Mouse (Mus musculus): ENCODE data around the gene Tmsb15b1. TPM values are rescaled to one million over a fixed set of nuclear protein-coding genes. Genes with fewer than 3 reads are reported as not detected.

Tmsb15b1 gene
- total RNA-seq (2014; rRNA removed) (3.0 and 5.8 TPM in 2 replicates), polyA plus RNA-seq (2015; fragmentation: Nextera tagmentation; extraction: Ambion mirVana) (34.5 and 41.2 TPM in 2 replicates)

DNA sequence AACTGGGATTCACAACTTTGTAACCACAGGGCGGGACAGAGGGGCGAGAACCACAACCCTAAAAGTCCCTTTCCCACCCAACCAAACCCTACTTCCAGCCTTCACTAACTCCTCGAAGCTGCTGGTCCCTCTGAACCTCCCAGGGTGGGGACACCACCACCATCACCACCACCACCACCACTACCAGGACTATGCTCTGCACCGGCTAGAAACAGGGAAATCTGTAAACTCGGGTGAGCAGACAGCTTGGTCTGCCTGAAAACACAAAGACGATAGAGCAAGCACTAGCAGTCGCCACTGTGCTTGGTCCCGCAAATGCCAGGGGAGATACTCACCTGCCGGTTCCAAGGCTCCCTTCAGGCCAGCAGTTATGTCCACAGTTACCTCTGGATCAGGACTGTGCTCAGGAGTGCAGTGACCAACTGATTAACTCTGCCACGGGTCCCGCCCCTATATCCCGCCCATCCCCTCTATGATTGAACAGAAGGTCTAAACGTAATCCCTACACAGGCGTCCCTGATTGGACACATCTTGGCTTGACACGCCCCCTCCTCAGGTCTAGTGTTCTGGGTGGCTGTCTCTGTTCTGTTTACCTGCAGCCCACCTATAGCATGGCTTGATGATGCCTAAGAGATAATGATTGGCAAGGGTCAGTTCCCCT, at the start of gene Tmsb15b1, which contains the start of gene Tmsb15l:
TSS of gene Tmsb15b1 (minus strand) at position 451 of the 661 bp plus-strand sequence.
TSS of gene Tmsb15l (minus strand) at position 446 of the 661 bp plus-strand sequence.
- DNase-seq (ENCODE audit: low spot score) (peak; percentile 88), ATAC-seq (ENCODE audit: low FRiP score) (peak; percentile 100)
- H3K9ac ChIP-seq (replicated peaks; ENCODE audit: low read length, poor library complexity, severe bottlenecking) = no peak within 1 kb of the TSS
- no peaks in the 10 kb centered on the region for H3K27me3 ChIP-seq (ENCODE audit: insufficient read depth, low read length)
- H3K4me1 ChIP-seq (ENCODE audit: insufficient read depth, low read length) = no peaks in the 10 kb centered on the region
- no peaks in the 10 kb centered on the region for H3K9me3 ChIP-seq (ENCODE audit: low read length)
- H3K4me2 ChIP-seq (ENCODE audit: low read depth, low read length, poor library complexity, severe bottlenecking) = peak within 1 kb of the TSS; percentile 50
- H3K27ac ChIP-seq (ENCODE audit: low read depth, low read length) = no peak within 1 kb of the TSS
- no peak for TF ChIP-seq CTCF (IDR thresholded peaks at IDR 0.05)
- no peaks in the 10 kb centered on the region for H3K36me3 ChIP-seq (ENCODE audit: insufficient read depth, low read length)
- peak within 1 kb of the TSS; percentile 41 for H3K4me3 ChIP-seq (ENCODE audit: low read depth, low read length)
- WGBS = 34% methylated on average over 15 of the region's 15 CpGs

- peak; percentile 83 for TF ChIP-seq CTCF (IDR thresholded peaks at IDR 0.05)
- Histone ChIP-seq H3K9me3 (ENCODE audit: low read length) (no peaks in the 10 kb centered on the region), H3K4me1 (ENCODE audit: insufficient read depth, low read length) (no peaks in the 10 kb centered on the region), H3K36me3 (ENCODE audit: insufficient read depth, low read length) (no peaks in the 10 kb centered on the region), H3K27ac (ENCODE audit: low read depth, low read length) (no peak overlapping the region), H3K4me3 (ENCODE audit: low read depth, low read length) (no peak overlapping the region), H3K4me2 (ENCODE audit: low read depth, low read length, poor library complexity, severe bottlenecking) (no peak overlapping the region), H3K9ac (replicated peaks; ENCODE audit: low read length, poor library complexity, severe bottlenecking) (no peak overlapping the region), H3K27me3 (ENCODE audit: insufficient read depth, low read length) (no peaks in the 10 kb centered on the region)
- ATAC-seq (ENCODE audit: low FRiP score) (0 out of 2 replicates have a peak, but pooled peaks have one; percentile 34), DNase-seq (ENCODE audit: low spot score) (peak; percentile 80)
- WGBS = 14% methylated on average over 1 of the region's 1 CpGs
These were observed 42.6 kb upstream of the Tmsb15b1 start for GRCm38 (mm10) chrX:137019310-137019709.

DNA sequence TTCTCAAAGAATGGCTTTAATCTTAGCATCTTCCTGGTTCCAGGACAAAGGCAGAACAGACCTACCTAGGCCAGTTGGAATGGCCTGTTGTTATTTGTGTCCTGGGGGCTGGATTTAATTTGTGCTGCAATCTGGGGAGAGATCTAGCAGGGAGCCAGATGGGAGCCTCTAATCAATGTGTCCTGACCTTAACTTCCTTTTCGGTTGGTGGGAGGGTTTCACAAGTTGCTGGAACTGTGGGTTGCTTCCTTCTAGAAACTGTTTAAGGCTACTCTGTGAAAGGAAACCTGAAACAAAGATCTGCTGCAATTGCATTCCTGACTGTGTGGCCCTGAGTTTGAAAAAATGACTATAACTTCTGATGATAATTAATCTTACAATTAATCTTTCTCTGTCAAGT, 41.0 kb upstream of the Tmsb15b1 start:
- H3K27ac ChIP-seq (ENCODE audit: low read depth, low read length) = no peak overlapping the region
- ATAC-seq (ENCODE audit: low FRiP score) (no peak), DNase-seq (ENCODE audit: low spot score) (no peak)
- H3K9ac ChIP-seq (replicated peaks; ENCODE audit: low read length, poor library complexity, severe bottlenecking) = no peak overlapping the region
- WGBS = 78% methylated on average over 1 of the region's 1 CpGs
- H3K27me3 ChIP-seq (ENCODE audit: insufficient read depth, low read length) = no peaks in the 10 kb centered on the region
- no peak overlapping the region for H3K4me2 ChIP-seq (ENCODE audit: low read depth, low read length, poor library complexity, severe bottlenecking)
- no peak overlapping the region for H3K4me3 ChIP-seq (ENCODE audit: low read depth, low read length)
- no peaks in the 10 kb centered on the region for H3K36me3 ChIP-seq (ENCODE audit: insufficient read depth, low read length)
- no peaks in the 10 kb centered on the region for H3K4me1 ChIP-seq (ENCODE audit: insufficient read depth, low read length)
- no peaks in the 10 kb centered on the region for H3K9me3 ChIP-seq (ENCODE audit: low read length)
- TF ChIP-seq CTCF (IDR thresholded peaks at IDR 0.05) = no peak

DNA sequence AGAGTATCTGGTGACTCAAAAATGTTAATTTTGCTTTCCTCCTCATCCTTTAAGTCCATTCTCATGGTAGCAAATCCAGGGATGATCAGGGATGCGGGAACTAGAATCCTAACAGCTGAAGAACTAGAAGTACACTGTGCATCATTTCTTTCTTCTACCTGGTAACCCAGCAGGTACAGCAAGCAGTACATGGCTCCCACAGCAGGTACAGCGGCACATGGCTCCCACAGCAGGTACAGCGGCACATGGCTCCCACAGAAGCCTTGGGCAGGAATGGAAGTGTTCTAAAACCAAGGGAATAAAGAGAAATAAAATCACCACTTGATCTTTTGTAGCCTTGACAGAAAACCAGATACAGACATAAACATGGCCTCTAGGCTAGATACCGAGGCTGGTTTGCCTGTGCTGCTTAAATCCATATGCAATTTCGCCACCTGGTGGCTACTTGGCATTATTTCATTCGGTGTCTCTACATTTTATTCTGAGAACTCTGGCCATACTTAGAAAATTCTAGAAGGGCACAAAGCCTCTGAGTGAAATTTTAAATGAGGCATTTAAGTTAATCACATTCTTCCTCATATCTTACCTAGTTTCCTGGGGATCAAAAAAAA, 38.5 kb upstream of the Tmsb15b1 start:
- Histone ChIP-seq H3K27me3 (ENCODE audit: insufficient read depth, low read length) (no peaks in the 10 kb centered on the region), H3K36me3 (ENCODE audit: insufficient read depth, low read length) (no peaks in the 10 kb centered on the region), H3K4me3 (ENCODE audit: low read depth, low read length) (no peak overlapping the region), H3K4me2 (ENCODE audit: low read depth, low read length, poor library complexity, severe bottlenecking) (no peak overlapping the region), H3K4me1 (ENCODE audit: insufficient read depth, low read length) (no peaks in the 10 kb centered on the region), H3K9ac (replicated peaks; ENCODE audit: low read length, poor library complexity, severe bottlenecking) (no peak overlapping the region), H3K27ac (ENCODE audit: low read depth, low read length) (no peak overlapping the region), H3K9me3 (ENCODE audit: low read length) (no peaks in the 10 kb centered on the region)
- WGBS = 44% methylated on average over 6 of the region's 6 CpGs
- TF ChIP-seq CTCF (IDR thresholded peaks at IDR 0.05) = peak; percentile 78
- peak; percentile 83 for DNase-seq (ENCODE audit: low spot score)
- peak; percentile 63; the same call in 1 of the 2 replicates for ATAC-seq (ENCODE audit: low FRiP score)

DNA sequence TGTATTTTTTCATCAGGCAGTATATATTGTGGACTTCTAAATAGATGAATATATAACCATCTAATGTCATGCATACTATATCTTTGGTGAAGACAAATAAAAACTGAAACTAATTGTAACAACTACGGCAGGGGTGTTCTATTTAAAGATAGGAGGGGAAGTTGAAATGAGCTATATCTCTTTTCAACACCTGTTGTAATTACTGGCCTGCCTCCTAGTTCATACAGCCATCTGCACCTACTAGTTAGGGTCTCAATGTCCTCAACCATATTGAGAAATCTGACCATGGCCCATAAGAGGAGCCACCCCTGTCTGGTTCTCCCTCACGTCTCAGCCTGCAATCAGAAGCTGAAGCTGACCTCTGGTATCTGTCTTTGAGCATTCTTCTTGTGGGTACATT, 19.6 kb upstream of the Tmsb15b1 start:
- no peaks in the 10 kb centered on the region for H3K9me3 ChIP-seq (ENCODE audit: low read length)
- no peak overlapping the region for H3K27ac ChIP-seq (ENCODE audit: low read depth, low read length)
- no peak for TF ChIP-seq CTCF (IDR thresholded peaks at IDR 0.05)
- no peak overlapping the region for H3K4me3 ChIP-seq (ENCODE audit: low read depth, low read length)
- no peaks in the 10 kb centered on the region for H3K27me3 ChIP-seq (ENCODE audit: insufficient read depth, low read length)
- no peaks in the 10 kb centered on the region for H3K36me3 ChIP-seq (ENCODE audit: insufficient read depth, low read length)
- DNase-seq (ENCODE audit: low spot score) = no peak
- WGBS = 83% methylated on average over 2 of the region's 2 CpGs
- ATAC-seq (ENCODE audit: low FRiP score) = no peak
- no peaks in the 10 kb centered on the region for H3K4me1 ChIP-seq (ENCODE audit: insufficient read depth, low read length)
- no peak overlapping the region for H3K4me2 ChIP-seq (ENCODE audit: low read depth, low read length, poor library complexity, severe bottlenecking)
- no peak overlapping the region for H3K9ac ChIP-seq (replicated peaks; ENCODE audit: low read length, poor library complexity, severe bottlenecking)

DNA sequence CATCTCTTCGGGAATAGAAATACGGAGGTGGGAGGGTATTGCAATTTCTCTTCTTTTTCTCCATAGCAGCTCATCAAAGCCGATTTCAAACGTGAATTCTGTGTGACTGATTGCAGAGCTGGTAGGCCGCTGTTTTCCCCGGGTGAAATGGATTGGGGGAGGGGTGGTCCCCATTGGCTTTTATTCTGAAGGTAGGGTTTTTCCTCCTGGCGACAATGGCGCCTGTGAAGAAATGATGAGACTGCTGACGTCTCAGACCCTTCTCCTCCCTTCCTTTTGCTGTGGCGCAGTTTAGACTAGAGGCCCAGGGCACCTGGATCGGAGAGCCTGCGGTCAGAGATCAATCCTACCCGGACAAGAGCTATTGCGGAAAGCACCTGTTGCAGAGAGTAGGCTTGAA, 17.0 kb upstream of the Tmsb15b1 start:
- Histone ChIP-seq H3K27ac (ENCODE audit: low read depth, low read length) (peak overlapping the region; percentile 91), H3K4me3 (ENCODE audit: low read depth, low read length) (peak overlapping the region; percentile 44), H3K36me3 (ENCODE audit: insufficient read depth, low read length) (no peaks in the 10 kb centered on the region), H3K4me1 (ENCODE audit: insufficient read depth, low read length) (no peaks in the 10 kb centered on the region), H3K9me3 (ENCODE audit: low read length) (no peaks in the 10 kb centered on the region), H3K4me2 (ENCODE audit: low read depth, low read length, poor library complexity, severe bottlenecking) (peak overlapping the region; percentile 51), H3K9ac (replicated peaks; ENCODE audit: low read length, poor library complexity, severe bottlenecking) (peak overlapping the region; percentile 74), H3K27me3 (ENCODE audit: insufficient read depth, low read length) (no peaks in the 10 kb centered on the region)
- peak; percentile 50 for DNase-seq (ENCODE audit: low spot score)
- TF ChIP-seq CTCF (IDR thresholded peaks at IDR 0.05) = no peak
- ATAC-seq (ENCODE audit: low FRiP score) = peak; percentile 21; the same call in 1 of the 2 replicates
- WGBS = 32% methylated on average over 14 of the region's 14 CpGs

All from midbrain, postnatal 0 days (tissue).